Mouse (Mus musculus) forebrain, embryonic 12.5 days (tissue): ENCODE measurements at regions not wholly inside any gene's neighbourhood (a gene's known extent, or its start where the extent isn't known, plus 50 kb on each side); places are given as distances from the start of the nearest gene placed in this dataset.

ENCODE experiments used
- ATAC-seq: fragments of 200-750 bp; cut with Nextera tagmentation; 2 replicates; pipeline ENCODE4 v1.8.0; 2017; ENCODE audit warnings: moderate TSS enrichment; ENCODE audit not compliant: low FRiP score
- H3K27ac ChIP-seq: fragments of 300-500 bp; sonication (generic); 2 replicates; pipeline ENCODE4 v1.5.1; 2016; ENCODE audit warnings: mild to moderate bottlenecking
- H3K27me3 ChIP-seq: fragments of 300-500 bp; sonication (generic); 2 replicates; pipeline ENCODE4 v1.6.1; 2016; ENCODE audit warnings: mild to moderate bottlenecking
- H3K36me3 ChIP-seq: fragments of 300-500 bp; sonication (generic); replicated peaks from 2 replicates; pipeline ENCODE4 v1.6.1; 2016; ENCODE audit warnings: mild to moderate bottlenecking
- H3K4me1 ChIP-seq: fragments of 300-500 bp; sonication (generic); 2 replicates; pipeline ENCODE4 v1.6.1; 2016
- H3K4me2 ChIP-seq: fragments of 300-500 bp; sonication (generic); 2 replicates; pipeline ENCODE4 v1.6.1; 2016; ENCODE audit warnings: mild to moderate bottlenecking, moderate library complexity
- H3K4me3 ChIP-seq: fragments of 300-500 bp; sonication (generic); replicated peaks from 2 replicates; pipeline ENCODE4 v1.5.1; 2016; ENCODE audit warnings: mild to moderate bottlenecking
- H3K9ac ChIP-seq: fragments of 300-500 bp; sonication (generic); 2 replicates; pipeline ENCODE4 v1.6.1; 2016; ENCODE audit warnings: mild to moderate bottlenecking
- H3K9me3 ChIP-seq: fragments of 300-500 bp; sonication (generic); 2 replicates; pipeline ENCODE4 v1.6.1; 2016
- WGBS: fragments of 180-500 bp; shearing (Covaris S2); methylation state at CpG from one replicate; pipeline ENCODE4 v1.1.7; 2016; 5-methylcytosine and 5-hydroxymethylcytosine counted together

GRCm38 (mm10) chr2:83396307-83396706 lies 247.9 kb upstream of the Zc3h15 start:
- peak; percentile 55; the same call in 1 of the 2 replicates for ATAC-seq
- H3K36me3 ChIP-seq = no peaks in the 10 kb centered on the region
- no peak overlapping the region for H3K9ac ChIP-seq
- H3K4me2 ChIP-seq = no peak overlapping the region
- no peaks in the 10 kb centered on the region for H3K9me3 ChIP-seq
- peaks cover 7% of the 10 kb centered on the region; the same call in 1 of the 2 replicates for H3K4me1 ChIP-seq
- no peaks in the 10 kb centered on the region for H3K27me3 ChIP-seq
- WGBS = 76% methylated on average over 1 of the region's 1 CpGs
- H3K27ac ChIP-seq = no peak overlapping the region
- no peak overlapping the region for H3K4me3 ChIP-seq

GRCm38 (mm10) chr2:83396820-83397609 lies 247.2 kb upstream of the Zc3h15 start:
- H3K4me3 ChIP-seq = no peak overlapping the region
- 15% methylated on average over 2 of the region's 2 CpGs for WGBS
- H3K9ac ChIP-seq = no peak overlapping the region
- no peak overlapping the region for H3K4me2 ChIP-seq
- peak; percentile 85 for ATAC-seq
- H3K36me3 ChIP-seq = no peaks in the 10 kb centered on the region
- 0 out of 2 replicates have a peak overlapping the region, but pooled peaks have one; percentile 4 for H3K27ac ChIP-seq
- no peaks in the 10 kb centered on the region for H3K9me3 ChIP-seq
- H3K4me1 ChIP-seq = peaks cover 7% of the 10 kb centered on the region; the same call in 1 of the 2 replicates
- H3K27me3 ChIP-seq = no peaks in the 10 kb centered on the region

- Histone ChIP-seq H3K4me1 (no peaks in the 10 kb centered on the region), H3K27ac (no peak overlapping the region), H3K27me3 (no peaks in the 10 kb centered on the region), H3K9me3 (no peaks in the 10 kb centered on the region), H3K9ac (no peak overlapping the region), H3K4me3 (no peak overlapping the region), H3K36me3 (no peaks in the 10 kb centered on the region), H3K4me2 (no peak overlapping the region)
- WGBS = 74% methylated on average over 5 of the region's 5 CpGs
- ATAC-seq = no peak
Observed at GRCm38 (mm10) chr2:83442739-83443138, 201.5 kb upstream of the Zc3h15 start.

GRCm38 (mm10) chr2:83451378-83451777 lies 192.9 kb upstream of the Zc3h15 start:
- ATAC-seq = no peak; the same call in 1 of the 2 replicates
- Histone ChIP-seq H3K9me3 (no peaks in the 10 kb centered on the region), H3K27ac (no peak overlapping the region), H3K27me3 (no peaks in the 10 kb centered on the region), H3K36me3 (no peaks in the 10 kb centered on the region), H3K4me1 (no peaks in the 10 kb centered on the region), H3K4me2 (no peak overlapping the region), H3K9ac (no peak overlapping the region), H3K4me3 (no peak overlapping the region)
- WGBS = 85% methylated on average over 4 of the region's 4 CpGs
